Mouse (Mus musculus) midbrain, embryonic 12.5 days (tissue): ENCODE data around the gene C130032M10Rik. TPM values are rescaled to one million over a fixed set of nuclear protein-coding genes. Genes with fewer than 3 reads are reported as not detected.
A peak's percentile ranks its signal among the peaks of the same experiment; 100 is the strongest.

Experiments
- ATAC-seq: fragments of 200-750 bp; cut with Nextera tagmentation; 2 replicates; pipeline ENCODE4 v1.8.0; 2017; ENCODE audit warnings: low read depth, moderate TSS enrichment, moderate library complexity; ENCODE audit not compliant: low FRiP score
- H3K27ac ChIP-seq: fragments of 300-500 bp; sonication (generic); replicated peaks from 2 replicates; pipeline ENCODE4 v1.5.1; 2016; ENCODE audit warnings: mild to moderate bottlenecking
- H3K27me3 ChIP-seq: fragments of 300-500 bp; sonication (generic); 2 replicates; pipeline ENCODE4 v1.6.1; 2016; ENCODE audit warnings: mild to moderate bottlenecking
- H3K36me3 ChIP-seq: fragments of 300-500 bp; sonication (generic); 2 replicates; pipeline ENCODE4 v1.6.1; 2016
- H3K4me1 ChIP-seq: fragments of 300-500 bp; sonication (generic); 2 replicates; pipeline ENCODE4 v1.6.1; 2016
- H3K4me2 ChIP-seq: fragments of 300-500 bp; sonication (generic); replicated peaks from 2 replicates; pipeline ENCODE4 v1.6.1; 2016; ENCODE audit warnings: mild to moderate bottlenecking, moderate library complexity
- H3K4me3 ChIP-seq: fragments of 300-500 bp; sonication (generic); 2 replicates; pipeline ENCODE4 v1.5.1; 2016; ENCODE audit warnings: mild to moderate bottlenecking
- H3K9ac ChIP-seq: fragments of 300-500 bp; sonication (generic); replicated peaks from 2 replicates; pipeline ENCODE4 v1.6.1; 2016; ENCODE audit warnings: mild to moderate bottlenecking, moderate library complexity
- H3K9me3 ChIP-seq: fragments of 300-500 bp; sonication (generic); 2 replicates; pipeline ENCODE4 v1.6.1; 2016; ENCODE audit warnings: mild to moderate bottlenecking
- WGBS: fragments of 180-500 bp; shearing (Covaris S2); methylation state at CpG from one replicate; pipeline ENCODE4 v1.1.7; 2016; 5-methylcytosine and 5-hydroxymethylcytosine counted together
- polyA plus RNA-seq: library from polyadenylated mRNA; unstranded; fragments of >200 nt; fragmentation: Nextera tagmentation; extraction: Ambion mirVana; gene quantifications from 2 replicates; pipeline ENCODE4 v1.2.1, GENCODE M21; 2016

The C130032M10Rik gene
- polyA plus RNA-seq, 1 experiment from 2014 or later = 0.43 TPM

DNA sequence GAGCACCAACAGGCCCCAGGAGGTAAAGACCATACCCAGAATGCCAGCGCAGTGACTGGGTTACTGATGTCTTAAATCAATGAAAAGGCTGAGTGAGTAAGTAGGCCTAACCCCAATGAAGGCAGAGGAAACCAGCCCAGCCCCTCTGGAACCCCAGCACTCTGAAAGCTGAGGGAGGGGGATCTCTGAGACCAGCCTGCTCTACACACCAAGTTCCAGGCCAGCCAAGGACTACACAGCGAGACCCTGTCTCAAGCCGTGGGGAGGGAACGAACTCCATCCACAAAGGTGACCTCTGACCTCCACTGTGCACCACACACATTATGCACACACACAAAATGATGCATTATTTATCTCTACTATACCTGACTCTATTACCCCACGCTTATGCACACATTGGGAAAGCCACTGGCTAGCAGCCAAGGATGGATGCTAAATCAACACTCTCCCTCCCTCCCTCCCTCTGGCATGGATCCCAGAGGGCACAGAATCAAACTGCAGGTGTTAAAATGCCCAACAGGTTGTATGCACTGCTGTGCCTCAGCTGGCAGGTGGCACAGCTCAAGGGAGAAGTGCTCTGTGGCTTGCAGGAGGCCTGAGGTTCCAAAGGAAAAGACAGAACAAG, 39.0 kb downstream of the C130032M10Rik start:
- H3K27me3 ChIP-seq = peaks cover 12% of the 10 kb centered on the region
- H3K4me2 ChIP-seq = no peak overlapping the region
- no peaks in the 10 kb centered on the region for H3K9me3 ChIP-seq
- peaks cover 23% of the 10 kb centered on the region for H3K4me1 ChIP-seq
- no peak overlapping the region for H3K9ac ChIP-seq
- no peak overlapping the region for H3K4me3 ChIP-seq
- WGBS = 66% methylated on average over 5 of the region's 5 CpGs
- H3K27ac ChIP-seq = no peak overlapping the region
- peak; percentile 48; the same call in 1 of the 2 replicates for ATAC-seq
- no peaks in the 10 kb centered on the region for H3K36me3 ChIP-seq

DNA sequence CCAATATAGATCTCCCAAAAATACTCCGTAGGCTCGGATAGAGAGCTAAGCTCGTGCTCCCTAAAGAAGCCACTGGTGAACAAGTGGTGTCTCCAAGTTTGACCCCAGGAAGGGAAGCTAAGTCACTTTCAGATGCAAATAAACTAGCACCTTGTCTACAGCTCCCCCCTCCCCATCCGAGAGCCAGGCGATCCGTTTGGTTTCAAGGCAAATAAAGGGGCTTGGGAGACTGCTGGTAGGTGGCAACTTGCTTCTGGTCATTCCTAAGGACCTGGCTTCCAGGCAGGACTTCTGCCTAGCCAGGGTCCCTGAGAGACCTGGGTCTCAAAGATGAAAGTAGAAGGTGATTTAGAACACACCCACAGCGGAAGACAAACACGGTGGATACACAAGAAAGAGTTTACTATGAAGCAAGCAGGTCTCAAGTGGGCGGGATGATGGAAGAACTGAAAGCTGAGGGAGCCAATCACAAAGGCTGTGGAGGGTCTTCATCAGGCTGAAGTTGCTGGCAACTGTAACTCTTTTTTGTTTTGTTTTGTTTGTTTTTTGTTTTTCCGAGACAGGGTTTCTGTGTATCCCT, 40.9 kb downstream of the C130032M10Rik start:
- no peak for ATAC-seq
- no peak overlapping the region for H3K4me2 ChIP-seq
- H3K36me3 ChIP-seq = no peaks in the 10 kb centered on the region
- peaks cover 30% of the 10 kb centered on the region for H3K4me1 ChIP-seq
- no peak overlapping the region for H3K4me3 ChIP-seq
- WGBS = 34% methylated on average over 10 of the region's 10 CpGs
- H3K27me3 ChIP-seq = peaks cover 29% of the 10 kb centered on the region
- no peak overlapping the region for H3K27ac ChIP-seq
- H3K9me3 ChIP-seq = no peaks in the 10 kb centered on the region
- no peak overlapping the region for H3K9ac ChIP-seq

DNA sequence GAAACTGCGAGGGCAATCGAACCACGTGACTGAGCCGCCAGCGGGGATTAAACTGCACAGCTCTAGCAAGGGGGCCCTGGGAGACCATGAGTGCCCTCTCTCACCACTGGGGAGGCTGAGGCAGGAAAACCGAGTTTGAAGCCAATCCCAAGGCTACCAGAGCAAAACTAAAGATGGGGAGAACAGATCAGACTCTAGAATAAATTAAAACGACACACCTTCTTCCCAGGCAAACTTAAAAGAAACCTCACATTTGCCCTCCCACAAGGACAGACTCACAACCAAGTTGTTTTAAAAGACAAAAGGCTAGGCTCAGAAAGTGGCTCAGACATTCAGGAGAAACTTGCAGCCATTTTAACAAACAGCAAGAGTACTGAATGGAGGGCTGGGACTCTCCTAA, 41.6 kb downstream of the C130032M10Rik start:
- 16% methylated on average over 7 of the region's 7 CpGs for whole genome bisulfite sequencing
- Histone ChIP-seq H3K4me2 (no peak overlapping the region), H3K36me3 (no peaks in the 10 kb centered on the region), H3K9ac (no peak overlapping the region), H3K27me3 (peaks cover 36% of the 10 kb centered on the region), H3K4me3 (no peak overlapping the region), H3K4me1 (peaks cover 36% of the 10 kb centered on the region), H3K27ac (no peak overlapping the region), H3K9me3 (no peaks in the 10 kb centered on the region)
- ATAC-seq = no peak

DNA sequence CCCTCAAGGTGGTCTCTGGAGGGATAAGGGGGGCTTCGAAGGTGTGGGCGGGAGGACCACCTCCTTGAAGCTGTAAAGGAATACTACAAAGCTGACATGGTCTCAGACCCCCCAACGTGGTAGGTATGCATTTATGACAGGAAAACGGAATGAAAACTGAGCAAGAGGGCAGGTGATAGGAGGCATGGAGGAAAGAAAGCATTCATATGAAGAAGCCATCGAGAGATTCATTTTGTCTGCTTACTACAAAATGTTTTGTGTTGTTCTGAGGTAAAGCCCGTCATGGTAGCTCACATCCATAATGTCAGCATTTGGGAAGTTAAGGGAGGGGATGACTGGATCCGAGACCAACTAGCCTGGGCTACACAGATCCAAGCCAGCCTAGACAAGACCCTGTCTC, 44.6 kb downstream of the C130032M10Rik start:
- no peak overlapping the region for H3K9ac ChIP-seq
- peak overlapping the region; percentile 63; the same call in 1 of the 2 replicates for H3K4me3 ChIP-seq
- no peaks in the 10 kb centered on the region for H3K9me3 ChIP-seq
- no peak for ATAC-seq
- no peaks in the 10 kb centered on the region for H3K36me3 ChIP-seq
- peaks cover 44% of the 10 kb centered on the region for H3K4me1 ChIP-seq
- H3K4me2 ChIP-seq = peak overlapping the region; percentile 90
- WGBS = 5% methylated on average over 7 of the region's 7 CpGs
- H3K27ac ChIP-seq = no peak overlapping the region
- peaks cover 58% of the 10 kb centered on the region for H3K27me3 ChIP-seq

- WGBS = under 1% methylated on average over 36 of the region's 36 CpGs
- Histone ChIP-seq H3K4me2 (peak overlapping the region; percentile 90), H3K36me3 (no peaks in the 10 kb centered on the region), H3K27me3 (peaks cover 59% of the 10 kb centered on the region), H3K9me3 (no peaks in the 10 kb centered on the region), H3K4me3 (peak overlapping the region; percentile 63), H3K4me1 (peaks cover 39% of the 10 kb centered on the region), H3K9ac (0 out of 2 replicates have a peak overlapping the region, but pooled peaks have one; percentile 24), H3K27ac (no peak overlapping the region)
- ATAC-seq = no peak
Measured at GRCm38 (mm10) chr9:114560771-114561670, 45.5 kb downstream of the C130032M10Rik start.

GRCm38 (mm10) chr9:114561671-114561971, 46.1 kb downstream of the C130032M10Rik start:
- Histone ChIP-seq H3K4me2 (peak overlapping the region; percentile 90), H3K4me1 (peaks cover 39% of the 10 kb centered on the region), H3K36me3 (no peaks in the 10 kb centered on the region), H3K27ac (no peak overlapping the region), H3K9ac (0 out of 2 replicates have a peak overlapping the region, but pooled peaks have one; percentile 24), H3K27me3 (peaks cover 59% of the 10 kb centered on the region), H3K4me3 (peak overlapping the region; percentile 63), H3K9me3 (no peaks in the 10 kb centered on the region)
- no peak for ATAC-seq
- 0% methylated on average over 12 of the region's 12 CpGs for WGBS

DNA sequence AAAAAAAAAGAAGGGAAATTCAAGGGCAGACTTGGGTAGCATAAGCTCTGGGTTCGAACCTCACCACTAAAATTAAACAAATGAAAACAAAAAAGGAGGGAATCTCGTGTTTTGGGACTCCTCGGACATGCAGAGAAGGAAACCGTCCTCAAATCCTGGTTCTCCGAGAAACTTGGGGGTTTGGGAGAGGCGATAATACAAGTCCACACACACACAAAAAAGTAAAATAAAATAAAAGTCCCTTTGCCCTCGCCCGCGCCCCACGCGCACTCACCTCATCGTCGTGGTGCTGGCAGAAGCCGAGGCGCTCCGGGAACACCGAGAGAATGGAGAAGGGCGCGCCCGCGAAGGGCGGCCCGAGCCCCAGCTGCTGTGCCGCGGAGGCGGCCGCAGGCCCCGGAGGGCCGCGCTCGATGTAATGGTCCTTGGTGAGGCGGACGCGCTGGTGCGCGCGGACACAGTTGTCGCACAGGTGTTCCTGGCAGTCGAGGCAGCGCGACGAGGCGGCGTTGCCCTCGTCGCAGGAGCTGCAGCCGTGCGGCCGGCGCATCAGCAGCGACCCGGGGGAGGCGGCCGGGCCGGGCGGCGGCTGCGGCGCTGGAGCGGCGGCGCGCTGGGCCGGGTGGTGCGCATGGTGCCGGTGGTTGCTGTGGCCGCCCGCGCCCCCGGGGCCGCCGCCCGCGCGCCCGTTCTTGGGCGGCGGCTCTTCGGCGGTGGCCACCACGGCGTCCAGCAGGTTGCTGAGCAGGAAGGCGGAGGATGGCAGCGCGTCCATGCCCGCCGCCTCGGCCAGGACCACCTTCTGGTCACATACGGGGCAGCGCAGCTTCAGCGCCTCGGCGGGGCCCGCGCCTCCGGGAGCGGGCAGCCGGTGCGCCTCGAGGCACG, 46.8 kb downstream of the C130032M10Rik start:
- peak overlapping the region; percentile 90 for H3K4me2 ChIP-seq
- H3K36me3 ChIP-seq = no peaks in the 10 kb centered on the region
- ATAC-seq = no peak
- no peaks in the 10 kb centered on the region for H3K9me3 ChIP-seq
- H3K4me1 ChIP-seq = peaks cover 39% of the 10 kb centered on the region
- peaks cover 59% of the 10 kb centered on the region for H3K27me3 ChIP-seq
- peak overlapping the region; percentile 65 for H3K9ac ChIP-seq
- peak overlapping the region; percentile 63 for H3K4me3 ChIP-seq
- under 1% methylated on average over 84 of the region's 101 CpGs for WGBS
- peak overlapping the region; percentile 83; the same call in 1 of the 2 replicates for H3K27ac ChIP-seq

- peaks cover 59% of the 10 kb centered on the region for H3K27me3 ChIP-seq
- peak overlapping the region; percentile 90 for H3K4me2 ChIP-seq
- H3K9ac ChIP-seq = peak overlapping the region; percentile 65
- H3K36me3 ChIP-seq = no peaks in the 10 kb centered on the region
- H3K4me3 ChIP-seq = peak overlapping the region; percentile 63
- WGBS = under 1% methylated on average over 106 of the region's 122 CpGs
- no peaks in the 10 kb centered on the region for H3K9me3 ChIP-seq
- peaks cover 39% of the 10 kb centered on the region for H3K4me1 ChIP-seq
- ATAC-seq = no peak; the same call in none of the 2 replicates
- H3K27ac ChIP-seq = peak overlapping the region; percentile 83
Measured at GRCm38 (mm10) chr9:114562919-114563751, 47.6 kb downstream of the C130032M10Rik start.

- Histone ChIP-seq H3K4me1 (peaks cover 39% of the 10 kb centered on the region), H3K27me3 (peaks cover 52% of the 10 kb centered on the region), H3K4me2 (peak within 1 kb of the TSS; percentile 90), H3K36me3 (no peaks in the 10 kb centered on the region), H3K4me3 (peak within 1 kb of the TSS; percentile 63), H3K27ac (peak within 1 kb of the TSS; percentile 83), H3K9me3 (no peaks in the 10 kb centered on the region), H3K9ac (peak within 1 kb of the TSS; percentile 65)
- under 1% methylated on average over 90 of the region's 91 CpGs for WGBS
- peak; percentile 64 for ATAC-seq
Measured at GRCm38 (mm10) chr9:114563761-114564606, 48.5 kb downstream of the C130032M10Rik start, which contains the start of gene Trim71. Trim71 (minus strand) TSS chr9:114564369.

- Histone ChIP-seq H3K27ac (no peak overlapping the region), H3K4me1 (peaks cover 39% of the 10 kb centered on the region), H3K9me3 (no peaks in the 10 kb centered on the region), H3K4me2 (peak overlapping the region; percentile 90), H3K36me3 (no peaks in the 10 kb centered on the region), H3K4me3 (peak overlapping the region; percentile 63), H3K27me3 (peaks cover 46% of the 10 kb centered on the region), H3K9ac (no peak overlapping the region)
- WGBS = under 1% methylated on average over 10 of the region's 10 CpGs
- no peak for ATAC-seq
Measured at GRCm38 (mm10) chr9:114564667-114565066, 49.2 kb downstream of the C130032M10Rik start.
